Mouse (Mus musculus): ENCODE results near the gene Myt1l.

- TF ChIP-seq POLR2A (IDR thresholded peaks at IDR 0.05; ENCODE audit: low read depth, low read length): no peak
- no peak for TF ChIP-seq CTCF (conservative IDR thresholded peaks at IDR 0.05; ENCODE audit: insufficient read depth, insufficient read length, low read depth, low read length)
Observed at GRCm38 (mm10) chr12:29655197-29655632, 127.0 kb downstream of the Myt1l start.

Measured in kidney, adult 2 months (tissue).